Mouse (Mus musculus) liver, adult 2 months (tissue): Measurements from ENCODE around the gene Knstrn.

ENCODE experiments used
- CTCF ChIP-seq: fragments of 200-500 bp; IDR thresholded peaks from 2 replicates; pipeline ENCODE4 v1.5.1; 2011; ENCODE audit warnings: low read depth, low read length, control low read depth
- POLR2A ChIP-seq: fragments of 200-500 bp; IDR thresholded peaks from 2 replicates; pipeline ENCODE4 v1.6.1; 2011; ENCODE audit warnings: low read length, control low read depth; ENCODE audit not compliant: insufficient read depth; ENCODE audit errors: extremely low read depth

DNA sequence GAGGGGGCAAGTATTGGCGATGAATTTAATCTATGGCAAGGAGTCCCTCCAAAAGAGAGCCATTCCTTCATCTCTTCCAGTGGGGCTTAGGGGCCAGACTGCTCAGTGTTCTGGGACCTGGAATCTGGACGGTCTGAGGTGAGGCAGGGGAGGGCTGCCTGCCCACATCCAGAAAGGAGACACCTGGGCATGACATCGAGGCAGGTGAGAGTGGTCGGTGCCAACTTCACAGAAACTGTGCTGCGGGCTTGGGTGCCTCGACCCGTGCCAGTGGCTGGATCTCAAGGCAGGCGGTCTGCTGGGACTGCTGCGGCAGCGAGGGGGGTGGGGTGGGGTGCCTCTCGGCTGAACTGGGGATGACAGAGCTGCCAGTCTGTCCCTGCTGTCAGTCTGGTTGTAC, 84.0 kb downstream of the Knstrn start:
- TF ChIP-seq CTCF (no peak), POLR2A (no peak)
